Mouse (Mus musculus) left cerebral cortex, postnatal 10 days (tissue): ENCODE measurements at regions not wholly inside any gene's neighbourhood (a gene's known extent, or its start where the extent isn't known, plus 50 kb on each side); places are given as distances from the start of the nearest gene placed in this dataset.

Experiments
- DNase-seq, 2 experiments: peaks; one replicate each; pipeline ENCODE4 v3.0.0; 2021 to 2022; ENCODE audit warnings: low spot score in 2 of 2, mixed read lengths in 1 of 2; ENCODE audit errors: extremely low spot score in 1 of 2
- intact Hi-C: fragments of 180-260 bp; cut with DNase I; formaldehyde crosslinking; loops from one replicate; pipeline ENCODE4 v1.15.1; 2025

- no peak for DNase-seq
- intact Hi-C loops = loop anchor here (5.0 kb wide), 1 partner anchor 327 kb away; no protein-coding TSS in a partner anchor
Observed at GRCm38 (mm10) chr5:106789136-106789535, 92.0 kb upstream of the Zfp644 start.

- intact Hi-C loops = loop anchor here (5.0 kb wide), 1 partner anchor 323 kb away; no protein-coding TSS in a partner anchor
- no peak for DNase-seq
Observed at GRCm38 (mm10) chr5:106785065-106785464, 88.0 kb upstream of the Zfp644 start.

GRCm38 (mm10) chr5:106783864-106784609 lies 87.0 kb upstream of the Zfp644 start:
- intact Hi-C loops = no loop called here

GRCm38 (mm10) chr5:106780749-106781148 lies 83.7 kb upstream of the Zfp644 start:
- intact Hi-C loops = no loop called here
- DNase-seq = no peak

More at GRCm38 (mm10) chr5:106783864-106784609, 87.0 kb upstream of the Zfp644 start:
- no peak for DNase-seq

- intact Hi-C loops = no loop called here
- DNase-seq = no peak
Observed at GRCm38 (mm10) chr5:106778176-106778781, 81.2 kb upstream of the Zfp644 start.

- intact Hi-C loops = no loop called here
- DNase-seq = no peak
Observed at GRCm38 (mm10) chr5:106775010-106775693, 78.1 kb upstream of the Zfp644 start.

GRCm38 (mm10) chr5:106773201-106773934 lies 76.3 kb upstream of the Zfp644 start:
- intact Hi-C loops = no loop called here
- DNase-seq = no peak

- intact Hi-C loops = no loop called here
Observed at GRCm38 (mm10) chr5:106771029-106771428, 73.9 kb upstream of the Zfp644 start.

GRCm38 (mm10) chr5:106765335-106765734 lies 68.2 kb upstream of the Zfp644 start:
- intact Hi-C loops = no loop called here
- DNase-seq = no peak

More at GRCm38 (mm10) chr5:106771029-106771428, 73.9 kb upstream of the Zfp644 start:
- DNase-seq = no peak

GRCm38 (mm10) chr5:106763283-106763682 lies 66.2 kb upstream of the Zfp644 start:
- DNase-seq = no peak
- intact Hi-C loops = no loop called here

GRCm38 (mm10) chr5:106758036-106758435 lies 60.9 kb upstream of the Zfp644 start:
- intact Hi-C loops = no loop called here
- DNase-seq = no peak

GRCm38 (mm10) chr5:106757436-106757835 lies 60.3 kb upstream of the Zfp644 start:
- no peak for DNase-seq
- intact Hi-C loops = no loop called here

- peak; percentile 16 to 30 for DNase-seq
- intact Hi-C loops = no loop called here
Observed at GRCm38 (mm10) chr5:106756937-106757371, 59.9 kb upstream of the Zfp644 start.

- intact Hi-C loops = no loop called here
Observed at GRCm38 (mm10) chr5:106753289-106753688, 56.2 kb upstream of the Zfp644 start.

GRCm38 (mm10) chr5:106750168-106750567 lies 53.1 kb upstream of the Zfp644 start:
- intact Hi-C loops = no loop called here
- DNase-seq = no peak

More at GRCm38 (mm10) chr5:106753289-106753688, 56.2 kb upstream of the Zfp644 start:
- DNase-seq = no peak

GRCm38 (mm10) chr5:106748527-106749138 lies 51.5 kb upstream of the Zfp644 start:
- intact Hi-C loops = no loop called here
- DNase-seq = no peak
